Mouse (Mus musculus) ES-Bruce4 (cell line): ENCODE results near the gene Tiam1.

Experiments
- CTCF ChIP-seq: IDR thresholded peaks from one replicate; pipeline ENCODE4 v1.8.1; 2011; ENCODE audit warnings: low read depth, low read length
- POLR2A ChIP-seq: IDR thresholded peaks from one replicate; pipeline ENCODE4 v1.8.1; 2011; ENCODE audit warnings: low read length; ENCODE audit not compliant: insufficient read depth

GRCm38 (mm10) chr16:90142574-90143415, 774 bp downstream of the Tiam1 start:
- TF ChIP-seq CTCF = no peak
- no peak for TF ChIP-seq POLR2A
